Mouse (Mus musculus) kidney, embryonic 15.5 days (tissue): ENCODE measurements around the gene Avpi1. TPM values are rescaled to one million over a fixed set of nuclear protein-coding genes. Genes with fewer than 3 reads are reported as not detected.

Experiments used
- ATAC-seq: fragments of 200-750 bp; cut with Nextera tagmentation; replicated peaks from 2 replicates; pipeline ENCODE4 v1.8.0; 2017; ENCODE audit warnings: moderate TSS enrichment; ENCODE audit not compliant: low FRiP score
- H3K27ac ChIP-seq: fragments of 300-500 bp; sonication (generic); 2 replicates; pipeline ENCODE4 v1.5.1; 2015; ENCODE audit warnings: mild to moderate bottlenecking, inconsistent platforms
- H3K27me3 ChIP-seq: fragments of 300-500 bp; sonication (generic); 2 replicates; pipeline ENCODE4 v1.6.1; 2015; ENCODE audit warnings: inconsistent platforms
- H3K36me3 ChIP-seq: fragments of 300-500 bp; sonication (generic); 2 replicates; pipeline ENCODE4 v1.6.1; 2015; ENCODE audit warnings: inconsistent platforms
- H3K4me1 ChIP-seq: fragments of 300-500 bp; sonication (generic); 2 replicates; pipeline ENCODE4 v1.6.1; 2015; ENCODE audit warnings: inconsistent platforms
- H3K4me2 ChIP-seq: fragments of 300-500 bp; sonication (generic); 2 replicates; pipeline ENCODE4 v1.6.1; 2015; ENCODE audit warnings: moderate library complexity, mild to moderate bottlenecking, inconsistent platforms
- H3K4me3 ChIP-seq: fragments of 300-500 bp; sonication (generic); replicated peaks from 2 replicates; pipeline ENCODE4 v1.5.1; 2015; ENCODE audit warnings: mild to moderate bottlenecking, inconsistent platforms
- H3K9ac ChIP-seq: fragments of 300-500 bp; sonication (generic); 2 replicates; pipeline ENCODE4 v1.6.1; 2015; ENCODE audit warnings: mild to moderate bottlenecking, inconsistent platforms
- H3K9me3 ChIP-seq: fragments of 300-500 bp; sonication (generic); replicated peaks from 2 replicates; pipeline ENCODE4 v1.6.1; 2016; ENCODE audit warnings: inconsistent platforms
- WGBS: fragments of 180-500 bp; shearing (Covaris S2); methylation state at CpG from one replicate; pipeline ENCODE4 v1.1.7; 2015; ENCODE audit warnings: mixed read lengths; 5-methylcytosine and 5-hydroxymethylcytosine counted together
- polyA plus RNA-seq: library from polyadenylated mRNA; unstranded; fragments of >200 nt; fragmentation: Nextera tagmentation; extraction: Ambion mirVana; gene quantifications from 2 replicates; pipeline ENCODE4 v1.2.1, GENCODE M21; 2015

The Avpi1 gene
- polyA plus RNA-seq, 1 experiment from 2014 or later, result 22.6 TPM

DNA sequence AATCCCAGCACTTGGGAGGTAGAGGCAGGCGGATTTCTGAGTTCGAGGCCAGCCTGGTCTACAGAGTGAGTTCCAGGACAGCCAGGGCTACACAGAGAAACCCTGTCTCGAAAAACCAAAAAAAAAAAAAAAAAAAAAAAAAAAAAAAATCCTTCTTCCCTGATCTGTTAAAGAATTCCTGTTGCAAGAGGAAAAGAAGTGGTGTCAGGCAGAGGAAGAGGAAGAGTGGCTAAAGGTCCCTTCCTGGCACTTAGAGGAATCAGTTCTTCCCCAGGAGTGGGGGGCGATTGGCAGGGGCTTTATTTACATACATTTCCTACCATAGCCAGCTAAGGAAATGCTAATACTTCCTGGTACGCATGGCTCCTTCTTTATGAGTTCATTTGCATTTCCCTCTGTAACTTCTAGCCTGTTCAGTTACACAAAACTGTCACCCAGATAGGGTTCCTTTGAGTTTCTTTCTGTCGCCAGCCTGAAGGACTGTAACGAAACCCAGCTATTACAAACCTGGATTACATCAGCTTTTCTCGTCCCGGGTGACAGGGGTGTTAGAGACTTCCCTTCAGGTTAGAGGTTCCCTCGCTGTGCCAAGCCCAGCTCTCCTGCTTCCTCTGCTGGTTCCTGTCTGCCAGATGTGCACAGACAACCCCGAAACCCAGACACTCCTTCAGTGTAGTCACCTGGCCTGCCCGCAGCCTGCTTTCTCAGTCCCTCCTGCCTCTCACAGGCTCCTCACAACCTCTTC lies 28.8 kb upstream of the Avpi1 start:
- Histone ChIP-seq H3K4me3 (no peak overlapping the region), H3K27ac (no peak overlapping the region), H3K9me3 (no peaks in the 10 kb centered on the region), H3K9ac (no peak overlapping the region), H3K4me1 (peaks cover 13% of the 10 kb centered on the region; the same call in 1 of the 2 replicates), H3K4me2 (no peak overlapping the region), H3K27me3 (no peaks in the 10 kb centered on the region), H3K36me3 (no peaks in the 10 kb centered on the region)
- no peak for ATAC-seq
- 57% methylated on average over 12 of the region's 12 CpGs for WGBS

DNA sequence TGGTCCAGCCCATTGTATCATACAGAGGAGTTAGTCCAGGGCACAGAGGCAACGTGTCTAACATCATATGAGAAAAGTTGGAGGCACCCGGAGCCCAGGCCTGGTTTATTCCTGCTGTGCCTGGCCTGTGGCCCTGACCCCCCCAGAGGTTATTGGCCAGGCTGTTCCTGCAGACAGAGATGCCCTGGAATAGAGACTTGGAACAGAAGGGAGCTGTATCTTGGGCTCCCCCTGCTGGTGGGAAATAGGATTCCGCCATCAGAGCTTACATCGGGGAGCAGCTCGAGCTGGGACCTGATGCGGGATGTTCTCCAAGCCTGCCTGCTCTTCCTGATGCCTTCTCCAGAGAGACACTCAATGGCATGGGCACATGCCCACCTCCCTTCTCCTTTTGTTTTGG lies 23.1 kb upstream of the Avpi1 start:
- H3K27ac ChIP-seq, result no peak overlapping the region; the same call in 1 of the 2 replicates
- no peak overlapping the region for H3K4me2 ChIP-seq
- no peak overlapping the region for H3K4me3 ChIP-seq
- no peak for ATAC-seq
- H3K36me3 ChIP-seq, result peaks cover 9% of the 10 kb centered on the region; the same call in 1 of the 2 replicates
- no peaks in the 10 kb centered on the region for H3K9me3 ChIP-seq
- no peak overlapping the region for H3K9ac ChIP-seq
- H3K27me3 ChIP-seq, result 0 out of 2 replicates have a peak, but pooled peaks cover 4% of the 10 kb centered on the region
- 7% methylated on average over 6 of the region's 6 CpGs for WGBS
- H3K4me1 ChIP-seq, result peaks cover 39% of the 10 kb centered on the region

DNA sequence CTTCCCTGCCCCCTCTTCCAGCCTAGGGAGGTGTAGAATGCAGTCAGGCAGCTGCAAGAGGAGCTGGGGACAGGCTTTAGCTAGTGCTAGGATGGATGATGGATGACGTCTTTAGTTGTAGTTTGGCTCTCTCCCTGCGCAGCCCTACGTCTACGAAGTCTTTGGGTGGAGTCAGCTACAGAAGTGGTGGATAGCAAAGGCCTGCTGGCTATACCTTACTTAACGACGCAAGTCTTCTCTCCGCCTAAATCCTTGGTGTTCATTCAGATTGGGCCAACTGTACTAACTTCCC lies 19.7 kb upstream of the Avpi1 start:
- 16% methylated on average over 7 of the region's 7 CpGs for WGBS
- H3K4me1 ChIP-seq, result peaks cover 51% of the 10 kb centered on the region

DNA sequence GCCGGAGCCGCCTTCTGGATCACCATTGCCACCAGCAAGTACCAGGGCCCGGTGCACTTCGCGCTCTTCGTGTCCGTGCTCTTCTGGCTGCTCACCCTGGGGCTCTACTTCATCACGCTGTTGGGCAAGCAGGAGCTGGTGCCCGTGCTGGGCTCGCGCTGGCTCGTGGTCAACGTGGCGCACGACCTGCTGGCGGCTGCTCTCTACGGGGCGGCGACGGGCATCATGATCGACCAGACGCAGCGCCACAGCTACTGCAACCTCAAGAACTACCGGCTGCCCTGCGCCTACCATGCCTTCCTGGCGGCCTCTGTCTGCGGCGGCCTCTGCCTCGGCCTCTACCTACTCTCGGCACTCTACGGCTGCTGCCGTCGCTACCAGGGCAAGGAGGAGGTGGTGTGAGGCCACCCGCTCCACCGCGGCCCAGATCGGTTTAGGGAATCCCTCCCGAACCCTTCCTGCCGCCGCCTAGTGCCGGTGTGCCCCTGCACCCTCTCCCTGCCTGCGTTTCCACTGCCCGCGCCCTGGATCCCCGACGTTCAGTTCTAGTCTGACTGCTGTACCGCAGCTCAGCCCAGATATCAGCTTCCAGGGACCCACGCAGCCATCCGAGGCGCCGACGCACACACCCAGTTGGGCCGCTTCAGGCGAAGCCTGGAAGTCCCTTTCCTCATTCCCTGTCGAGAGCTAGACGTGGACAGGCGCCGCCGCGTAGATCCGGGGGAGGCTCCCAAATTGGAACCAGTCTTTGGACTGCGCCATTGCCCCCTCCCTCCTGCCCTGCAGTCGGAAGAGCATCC lies 19.1 kb upstream of the Avpi1 start:
- peak overlapping the region; percentile 91 for H3K27ac ChIP-seq
- peak overlapping the region; percentile 73 for H3K4me3 ChIP-seq
- peak overlapping the region; percentile 86 for H3K9ac ChIP-seq
- H3K9me3 ChIP-seq, result no peaks in the 10 kb centered on the region
- peaks cover 51% of the 10 kb centered on the region for H3K4me1 ChIP-seq
- peaks cover 10% of the 10 kb centered on the region; the same call in 1 of the 2 replicates for H3K27me3 ChIP-seq
- H3K36me3 ChIP-seq, result peaks cover 9% of the 10 kb centered on the region; the same call in 1 of the 2 replicates
- under 1% methylated on average over 63 of the region's 63 CpGs for WGBS
- peak; percentile 26 for ATAC-seq
- peak overlapping the region; percentile 84 for H3K4me2 ChIP-seq

More for the DNA sequence above, 19.7 kb upstream of the Avpi1 start:
- peak overlapping the region; percentile 73 for H3K4me3 ChIP-seq
- no peaks in the 10 kb centered on the region for H3K9me3 ChIP-seq
- ATAC-seq, result peak; percentile 59
- H3K9ac ChIP-seq, result peak overlapping the region; percentile 86
- H3K36me3 ChIP-seq, result peaks cover 9% of the 10 kb centered on the region; the same call in 1 of the 2 replicates
- H3K4me2 ChIP-seq, result peak overlapping the region; percentile 84
- H3K27ac ChIP-seq, result peak overlapping the region; percentile 91
- peaks cover 10% of the 10 kb centered on the region; the same call in 1 of the 2 replicates for H3K27me3 ChIP-seq

DNA sequence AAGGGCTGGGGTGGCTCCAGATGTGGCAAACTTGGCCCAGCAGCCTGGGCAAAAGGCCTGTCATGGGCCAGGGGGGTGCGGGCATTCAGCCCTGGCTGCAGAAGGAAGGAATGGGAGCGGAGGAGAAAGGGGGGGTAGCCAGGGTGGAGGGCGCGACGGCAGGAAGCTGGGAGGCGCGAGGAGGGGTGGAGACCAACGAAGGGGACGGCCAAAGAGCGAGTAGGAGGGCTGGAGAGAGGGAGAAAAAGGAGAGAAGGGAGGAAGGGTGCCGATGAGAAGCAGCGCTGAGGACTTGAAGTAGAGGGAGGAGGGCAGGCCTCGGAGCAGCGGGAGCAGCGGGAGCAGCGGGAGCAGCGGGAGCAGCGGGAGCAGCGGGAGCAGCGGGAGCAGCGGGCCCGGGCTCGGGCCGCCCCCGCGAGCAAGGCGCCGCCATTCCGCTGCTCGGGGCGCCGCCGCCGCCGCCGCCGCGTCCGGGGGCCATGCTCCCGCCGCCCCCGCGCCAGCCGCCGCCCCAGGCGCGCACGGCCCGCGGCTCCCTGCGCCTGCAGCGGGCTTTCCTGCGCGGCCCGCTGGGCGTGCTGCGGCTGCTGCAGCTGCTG lies 18.4 kb upstream of the Avpi1 start, which contains the start of gene Marveld1:
Gene Marveld1 (plus strand): TSS at position 231 of the 599 bp plus-strand sequence.
- H3K9me3 ChIP-seq, result no peaks in the 10 kb centered on the region
- ATAC-seq, result peak; percentile 62
- H3K9ac ChIP-seq, result peak within 1 kb of the TSS; percentile 86
- peak within 1 kb of the TSS; percentile 91 for H3K27ac ChIP-seq
- peak within 1 kb of the TSS; percentile 84 for H3K4me2 ChIP-seq
- H3K4me3 ChIP-seq, result peak within 1 kb of the TSS; percentile 73
- H3K4me1 ChIP-seq, result peaks cover 51% of the 10 kb centered on the region
- H3K27me3 ChIP-seq, result peaks cover 10% of the 10 kb centered on the region; the same call in 1 of the 2 replicates
- peaks cover 9% of the 10 kb centered on the region; the same call in 1 of the 2 replicates for H3K36me3 ChIP-seq
- under 1% methylated on average over 31 of the region's 57 CpGs for WGBS

DNA sequence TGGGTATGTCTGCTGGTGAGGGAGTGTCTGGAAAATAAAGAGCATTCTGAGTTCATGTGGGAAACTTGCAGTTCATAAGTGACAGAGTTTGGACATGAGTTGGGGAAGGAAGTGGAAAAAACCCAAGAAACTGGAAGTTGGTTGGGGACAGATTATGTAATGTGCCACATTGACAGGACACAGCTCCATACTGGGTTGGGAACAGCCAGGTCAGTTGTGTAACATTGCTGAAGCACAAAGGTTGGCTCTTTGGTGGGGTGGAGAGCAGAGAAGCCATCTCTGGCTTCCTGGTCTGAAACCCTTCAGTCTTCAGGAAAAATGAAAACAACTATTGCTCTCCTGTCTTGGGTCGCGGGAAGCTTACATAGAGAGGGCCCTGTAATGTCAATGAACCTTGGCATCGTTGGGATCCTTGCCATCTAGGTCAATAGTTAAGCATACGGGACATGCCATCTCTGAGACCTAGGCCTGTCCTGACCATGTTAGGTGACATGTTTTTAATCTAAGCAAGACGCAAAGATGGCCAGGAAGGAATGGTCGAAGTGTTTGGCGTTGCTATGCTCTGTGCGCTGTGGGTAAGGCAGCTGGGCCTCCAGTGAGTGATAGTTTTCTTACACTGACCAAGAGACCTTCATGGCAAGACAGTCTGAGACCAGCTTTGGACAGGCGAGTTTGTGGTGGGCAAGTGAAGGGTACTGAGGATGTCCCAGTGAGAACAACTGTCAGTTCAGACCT lies 17.6 kb upstream of the Avpi1 start:
- no peak for ATAC-seq
- Histone ChIP-seq H3K4me2 (peak overlapping the region; percentile 84), H3K27me3 (peaks cover 10% of the 10 kb centered on the region; the same call in 1 of the 2 replicates), H3K36me3 (peaks cover 9% of the 10 kb centered on the region; the same call in 1 of the 2 replicates), H3K9ac (peak overlapping the region; percentile 24; the same call in 1 of the 2 replicates), H3K4me3 (no peak overlapping the region), H3K27ac (peak overlapping the region; percentile 91), H3K4me1 (peaks cover 51% of the 10 kb centered on the region), H3K9me3 (no peaks in the 10 kb centered on the region)
- 92% methylated on average over 9 of the region's 9 CpGs for WGBS

DNA sequence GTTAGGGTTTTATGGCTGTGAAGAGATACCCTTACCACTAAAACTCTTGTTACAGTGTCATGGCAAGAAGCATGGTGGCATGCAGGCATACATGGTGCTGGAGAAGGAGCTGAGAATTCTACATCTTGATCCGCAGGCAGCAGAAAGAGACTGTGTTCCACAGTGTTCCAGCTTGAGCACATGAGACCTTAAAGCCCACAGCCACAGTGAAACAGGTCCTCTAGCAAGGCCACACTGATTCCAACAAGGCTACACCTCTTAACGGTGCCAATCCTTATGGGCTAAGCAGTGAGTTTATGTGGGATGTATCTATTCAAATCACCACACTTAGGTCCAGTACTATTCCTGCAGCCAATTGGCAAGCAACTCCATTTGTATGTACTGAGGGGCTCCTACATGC lies 16.9 kb upstream of the Avpi1 start:
- Histone ChIP-seq H3K4me2 (no peak overlapping the region), H3K4me3 (no peak overlapping the region), H3K9ac (no peak overlapping the region), H3K4me1 (peaks cover 45% of the 10 kb centered on the region), H3K27ac (no peak overlapping the region), H3K36me3 (peaks cover 2% of the 10 kb centered on the region; the same call in 1 of the 2 replicates), H3K27me3 (peaks cover 10% of the 10 kb centered on the region; the same call in 1 of the 2 replicates), H3K9me3 (no peaks in the 10 kb centered on the region)
- no peak for ATAC-seq
- WGBS, result 89% methylated on average over 2 of the region's 2 CpGs

DNA sequence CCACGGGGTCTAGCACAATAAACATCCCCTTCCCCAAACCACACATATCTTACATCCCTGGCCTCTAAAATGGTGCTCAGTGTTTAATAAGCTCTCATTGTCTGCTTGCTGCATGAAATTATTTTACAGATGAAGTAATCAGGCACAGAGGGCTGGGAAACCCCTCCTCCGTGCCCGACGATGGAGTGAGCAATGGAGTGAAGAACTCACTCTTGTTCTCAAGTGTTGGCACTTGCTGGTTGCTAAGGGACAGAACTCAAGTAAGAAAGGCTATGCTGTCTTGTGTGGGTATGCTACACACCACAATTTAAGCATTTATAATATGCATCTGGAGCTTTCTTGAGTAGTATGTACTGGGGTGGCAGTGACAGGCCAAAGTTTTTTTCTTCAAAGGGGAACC lies 16.4 kb upstream of the Avpi1 start:
- Histone ChIP-seq H3K27ac (no peak overlapping the region), H3K36me3 (no peaks in the 10 kb centered on the region), H3K4me2 (no peak overlapping the region), H3K4me3 (no peak overlapping the region), H3K27me3 (peaks cover 10% of the 10 kb centered on the region; the same call in 1 of the 2 replicates), H3K9me3 (no peaks in the 10 kb centered on the region), H3K9ac (no peak overlapping the region), H3K4me1 (peaks cover 40% of the 10 kb centered on the region)
- 61% methylated on average over 4 of the region's 4 CpGs for WGBS
- ATAC-seq, result no peak

DNA sequence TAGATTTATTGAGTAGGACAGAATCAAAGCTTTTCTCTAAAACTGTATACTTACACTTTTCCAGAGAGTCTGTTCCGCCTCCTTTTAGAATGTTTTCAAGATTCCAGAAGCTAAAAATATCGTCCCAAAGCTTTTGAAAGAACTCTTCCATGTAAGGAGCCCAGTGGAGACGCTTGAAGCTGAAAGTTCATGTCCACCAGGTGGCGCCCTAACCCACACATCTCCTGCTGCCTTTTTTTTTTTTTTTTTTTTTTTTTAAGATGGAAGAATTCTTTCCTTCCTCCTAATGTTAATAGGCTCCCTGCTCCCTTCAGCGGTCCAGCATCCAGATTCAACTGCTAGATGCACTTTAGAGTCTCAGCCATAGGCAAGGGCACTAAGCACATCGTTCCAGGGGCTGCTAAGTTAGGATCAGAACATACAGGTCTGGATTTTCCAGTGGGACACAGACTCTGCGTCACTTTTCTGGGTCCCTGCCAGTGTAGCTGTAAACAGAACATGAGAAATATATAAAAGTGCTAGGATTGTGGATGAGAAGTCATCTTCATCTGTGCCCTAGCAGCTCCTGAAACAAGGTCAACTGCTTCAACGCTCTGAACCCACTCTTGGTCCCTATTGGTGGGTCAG lies 15.8 kb upstream of the Avpi1 start:
- no peak for ATAC-seq
- Histone ChIP-seq H3K4me3 (no peak overlapping the region), H3K36me3 (no peaks in the 10 kb centered on the region), H3K9me3 (no peaks in the 10 kb centered on the region), H3K9ac (no peak overlapping the region), H3K4me2 (no peak overlapping the region), H3K4me1 (peaks cover 34% of the 10 kb centered on the region), H3K27me3 (peaks cover 10% of the 10 kb centered on the region; the same call in 1 of the 2 replicates), H3K27ac (no peak overlapping the region)
- WGBS, result 27% methylated on average over 8 of the region's 8 CpGs

DNA sequence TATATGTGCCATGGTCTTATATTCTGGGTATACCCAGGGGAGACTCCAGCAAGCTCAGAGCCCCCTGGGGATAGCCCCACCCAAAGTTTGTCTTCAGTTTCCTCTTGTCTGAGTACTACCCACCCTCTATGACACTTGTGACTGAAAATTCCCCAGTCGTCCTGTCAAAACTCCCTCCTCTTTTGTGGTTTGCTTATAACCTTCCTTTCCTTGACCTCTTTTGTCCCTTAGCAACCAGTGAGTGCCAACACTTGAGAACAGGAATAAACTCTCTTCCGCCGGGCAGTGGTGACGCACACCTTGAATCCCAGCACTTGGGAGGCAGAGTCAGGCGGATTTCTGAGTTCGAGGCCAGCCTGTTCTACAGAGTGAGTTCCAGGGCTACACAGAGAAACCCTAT lies 15.2 kb upstream of the Avpi1 start:
- Histone ChIP-seq H3K27ac (no peak overlapping the region), H3K27me3 (peaks cover 10% of the 10 kb centered on the region; the same call in 1 of the 2 replicates), H3K9ac (no peak overlapping the region), H3K36me3 (no peaks in the 10 kb centered on the region), H3K4me3 (no peak overlapping the region), H3K4me1 (peaks cover 28% of the 10 kb centered on the region), H3K9me3 (no peaks in the 10 kb centered on the region), H3K4me2 (no peak overlapping the region)
- WGBS, result 52% methylated on average over 6 of the region's 6 CpGs
- ATAC-seq, result no peak

DNA sequence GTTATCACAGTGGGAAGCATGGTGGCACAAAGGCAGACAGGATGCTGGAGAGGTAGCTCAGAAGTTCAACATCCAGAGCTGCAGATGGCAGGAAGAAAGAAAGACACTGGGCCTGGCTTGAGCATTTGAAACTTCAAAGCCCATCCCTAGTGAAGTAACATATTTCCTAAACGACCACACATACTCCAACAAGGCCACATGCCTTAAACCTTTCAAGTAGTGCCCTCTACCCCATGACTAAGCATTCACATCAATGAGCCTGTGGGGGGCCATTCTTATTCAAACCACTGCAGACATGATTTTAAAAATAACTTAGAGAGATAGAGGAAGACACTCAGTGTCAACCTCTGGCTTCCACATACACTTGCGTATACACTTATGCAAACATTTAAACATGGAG lies 13.9 kb upstream of the Avpi1 start:
- WGBS, result 78% methylated on average over 2 of the region's 2 CpGs

More for the DNA sequence above, 13.9 kb upstream of the Avpi1 start:
- Histone ChIP-seq H3K36me3 (no peaks in the 10 kb centered on the region), H3K4me2 (no peak overlapping the region), H3K27ac (no peak overlapping the region), H3K4me1 (peaks cover 15% of the 10 kb centered on the region), H3K4me3 (no peak overlapping the region), H3K27me3 (peaks cover 5% of the 10 kb centered on the region; the same call in 1 of the 2 replicates), H3K9me3 (no peaks in the 10 kb centered on the region), H3K9ac (no peak overlapping the region)
- no peak for ATAC-seq
